Mouse (Mus musculus) forebrain, embryonic 16.5 days (tissue): Measurements from ENCODE around the gene Col25a1. TPM values are rescaled to one million over a fixed set of nuclear protein-coding genes. Genes with fewer than 3 reads are reported as not detected.

Experiments
- ATAC-seq: fragments of 200-750 bp; cut with Nextera tagmentation; 2 replicates; pipeline ENCODE4 v1.8.0; 2017; ENCODE audit warnings: mild to moderate bottlenecking, moderate library complexity
- H3K27ac ChIP-seq: fragments of 300-500 bp; sonication (generic); 2 replicates; pipeline ENCODE4 v1.5.1; 2014; ENCODE audit warnings: low read length, control low read depth
- H3K27me3 ChIP-seq: fragments of 300-500 bp; sonication (generic); replicated peaks from 2 replicates; pipeline ENCODE4 v1.6.1; 2014; ENCODE audit warnings: low read length; ENCODE audit not compliant: control insufficient read depth, insufficient read depth
- H3K36me3 ChIP-seq: fragments of 300-500 bp; sonication (generic); 2 replicates; pipeline ENCODE4 v1.6.1; 2014; ENCODE audit not compliant: control insufficient read depth, insufficient read depth
- H3K4me1 ChIP-seq: fragments of 300-500 bp; sonication (generic); replicated peaks from 2 replicates; pipeline ENCODE4 v1.6.1; 2014; ENCODE audit warnings: low read length; ENCODE audit not compliant: control insufficient read depth, insufficient read depth
- H3K4me2 ChIP-seq: fragments of 300-500 bp; sonication (generic); 2 replicates; pipeline ENCODE4 v1.6.1; 2014; ENCODE audit warnings: mild to moderate bottlenecking, low read length, control low read depth
- H3K4me3 ChIP-seq: fragments of 300-500 bp; sonication (generic); replicated peaks from 2 replicates; pipeline ENCODE4 v1.5.1; 2014; ENCODE audit warnings: mild to moderate bottlenecking, low read length, control low read depth
- H3K9ac ChIP-seq: fragments of 300-500 bp; sonication (generic); replicated peaks from 2 replicates; pipeline ENCODE4 v1.6.1; 2014; ENCODE audit warnings: low read depth, low read length, control low read depth
- H3K9me3 ChIP-seq: fragments of 300-500 bp; sonication (generic); 2 replicates; pipeline ENCODE4 v1.6.1; 2016; ENCODE audit warnings: low read length; ENCODE audit not compliant: control insufficient read depth
- WGBS: fragments of 180-500 bp; shearing (Covaris S2); extraction: QIAGEN DNeasy Blood & Tissue Kit; methylation state at CpG from one replicate; pipeline ENCODE4 v1.1.7; 2014; 5-methylcytosine and 5-hydroxymethylcytosine counted together
- polyA plus RNA-seq: library from polyadenylated mRNA; unstranded; fragments of >200 nt; fragmentation: Nextera tagmentation; extraction: Ambion mirVana; gene quantifications from 2 replicates; pipeline ENCODE4 v1.2.1, GENCODE M21; 2015

Gene Col25a1
- polyA plus RNA-seq, 1 experiment from 2014 or later: 6.3 TPM

GRCm38 (mm10) chr3:130473211-130473768, 342.0 kb downstream of the Col25a1 start:
- WGBS: 88% methylated on average over 4 of the region's 4 CpGs
- Histone ChIP-seq H3K27me3 (no peaks in the 10 kb centered on the region), H3K9me3 (no peaks in the 10 kb centered on the region), H3K9ac (no peak overlapping the region), H3K4me1 (no peaks in the 10 kb centered on the region), H3K27ac (no peak overlapping the region), H3K36me3 (no peaks in the 10 kb centered on the region), H3K4me3 (no peak overlapping the region), H3K4me2 (no peak overlapping the region)
- no peak for ATAC-seq

GRCm38 (mm10) chr3:130473970-130474369, 342.7 kb downstream of the Col25a1 start:
- no peak overlapping the region for H3K4me2 ChIP-seq
- no peak overlapping the region for H3K9ac ChIP-seq
- ATAC-seq: no peak
- WGBS: 93% methylated on average over 7 of the region's 7 CpGs
- H3K4me3 ChIP-seq: no peak overlapping the region
- H3K9me3 ChIP-seq: no peaks in the 10 kb centered on the region
- H3K27ac ChIP-seq: no peak overlapping the region
- no peaks in the 10 kb centered on the region for H3K36me3 ChIP-seq
- H3K27me3 ChIP-seq: no peaks in the 10 kb centered on the region
- no peaks in the 10 kb centered on the region for H3K4me1 ChIP-seq

GRCm38 (mm10) chr3:130482513-130482912, 351.2 kb downstream of the Col25a1 start:
- H3K9ac ChIP-seq: no peak overlapping the region
- WGBS: 80% methylated on average over 8 of the region's 8 CpGs
- H3K27me3 ChIP-seq: no peaks in the 10 kb centered on the region
- no peaks in the 10 kb centered on the region for H3K36me3 ChIP-seq
- H3K4me2 ChIP-seq: no peak overlapping the region
- no peak for ATAC-seq
- H3K27ac ChIP-seq: no peak overlapping the region
- no peaks in the 10 kb centered on the region for H3K9me3 ChIP-seq
- no peaks in the 10 kb centered on the region for H3K4me1 ChIP-seq
- H3K4me3 ChIP-seq: no peak overlapping the region

GRCm38 (mm10) chr3:130488839-130489238, 357.5 kb downstream of the Col25a1 start:
- Histone ChIP-seq H3K4me3 (no peak overlapping the region), H3K9me3 (no peaks in the 10 kb centered on the region), H3K9ac (no peak overlapping the region), H3K4me2 (no peak overlapping the region), H3K27ac (no peak overlapping the region), H3K4me1 (no peaks in the 10 kb centered on the region), H3K36me3 (no peaks in the 10 kb centered on the region), H3K27me3 (no peaks in the 10 kb centered on the region)
- ATAC-seq: no peak
- WGBS: 89% methylated on average over 4 of the region's 4 CpGs

GRCm38 (mm10) chr3:130494192-130494591, 362.9 kb downstream of the Col25a1 start:
- Histone ChIP-seq H3K36me3 (no peaks in the 10 kb centered on the region), H3K4me3 (no peak overlapping the region), H3K27me3 (no peaks in the 10 kb centered on the region), H3K4me2 (no peak overlapping the region), H3K9ac (no peak overlapping the region), H3K27ac (no peak overlapping the region), H3K4me1 (no peaks in the 10 kb centered on the region; the same call in 1 of the 2 replicates), H3K9me3 (no peaks in the 10 kb centered on the region)
- ATAC-seq: no peak
- 3% methylated on average over 1 of the region's 1 CpGs for WGBS

GRCm38 (mm10) chr3:130494665-130495396, 363.5 kb downstream of the Col25a1 start:
- H3K9ac ChIP-seq: no peak overlapping the region
- 67% methylated on average over 20 of the region's 20 CpGs for WGBS
- no peaks in the 10 kb centered on the region for H3K36me3 ChIP-seq
- no peak overlapping the region for H3K4me2 ChIP-seq
- H3K9me3 ChIP-seq: no peaks in the 10 kb centered on the region
- H3K27me3 ChIP-seq: no peaks in the 10 kb centered on the region
- H3K4me3 ChIP-seq: no peak overlapping the region
- no peak for ATAC-seq
- H3K4me1 ChIP-seq: no peaks in the 10 kb centered on the region; the same call in 1 of the 2 replicates
- no peak overlapping the region for H3K27ac ChIP-seq

- Histone ChIP-seq H3K4me3 (no peak overlapping the region), H3K27me3 (no peaks in the 10 kb centered on the region), H3K4me2 (no peak overlapping the region), H3K9ac (no peak overlapping the region), H3K36me3 (no peaks in the 10 kb centered on the region), H3K4me1 (no peaks in the 10 kb centered on the region; the same call in 1 of the 2 replicates), H3K27ac (no peak overlapping the region), H3K9me3 (no peaks in the 10 kb centered on the region)
- WGBS: 95% methylated on average over 2 of the region's 2 CpGs
- no peak for ATAC-seq
Measured at GRCm38 (mm10) chr3:130497036-130497435, 365.7 kb downstream of the Col25a1 start.

- Histone ChIP-seq H3K9ac (no peak overlapping the region), H3K4me3 (no peak overlapping the region), H3K27me3 (no peaks in the 10 kb centered on the region), H3K27ac (no peak overlapping the region), H3K9me3 (no peaks in the 10 kb centered on the region), H3K4me1 (no peaks in the 10 kb centered on the region), H3K36me3 (no peaks in the 10 kb centered on the region), H3K4me2 (no peak overlapping the region)
- 74% methylated on average over 3 of the region's 3 CpGs for WGBS
- ATAC-seq: no peak
Measured at GRCm38 (mm10) chr3:130501713-130502112, 370.4 kb downstream of the Col25a1 start.

- Histone ChIP-seq H3K9me3 (no peaks in the 10 kb centered on the region), H3K27ac (no peak overlapping the region), H3K9ac (no peak overlapping the region), H3K4me1 (no peaks in the 10 kb centered on the region), H3K27me3 (no peaks in the 10 kb centered on the region), H3K4me3 (no peak overlapping the region), H3K4me2 (no peak overlapping the region), H3K36me3 (no peaks in the 10 kb centered on the region)
- 82% methylated on average over 2 of the region's 2 CpGs for WGBS
- no peak for ATAC-seq
Measured at GRCm38 (mm10) chr3:130508330-130508729, 377.0 kb downstream of the Col25a1 start.
